Mouse (Mus musculus) forelimb bud, embryonic 11.5 days (tissue): ENCODE measurements around the gene Pomc.
A peak's percentile ranks its signal among the peaks of the same experiment; 100 is the strongest.
"Not testable (repeated sequence)": the region's sequence is repeated elsewhere in the genome, so short reads cannot be mapped to it uniquely, and the experiment has no call there.

Experiments used
- DNase-seq: peaks from one replicate; pipeline ENCODE4 v3.0.0-alpha.2; 2012; ENCODE audit warnings: low read depth, low spot score

Pomc gene

DNA sequence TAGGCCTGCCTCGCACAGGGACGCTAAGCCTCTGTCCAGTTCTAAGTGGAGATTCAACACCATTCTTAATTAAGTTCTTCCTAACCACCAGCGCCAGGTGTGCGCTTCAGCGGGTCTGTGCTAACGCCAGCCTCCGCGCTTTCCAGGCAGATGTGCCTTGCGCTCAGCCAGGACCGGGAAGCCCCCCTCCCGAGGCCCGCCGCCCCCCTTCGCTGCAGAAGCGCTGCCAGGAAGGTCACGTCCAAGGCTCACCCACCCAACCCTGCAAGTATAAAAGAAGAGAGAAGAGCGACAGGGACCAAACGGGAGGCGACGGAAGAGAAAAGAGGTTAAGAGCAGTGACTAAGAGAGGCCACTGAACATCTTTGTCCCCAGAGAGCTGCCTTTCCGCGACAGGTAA is at the start of gene Pomc:
Gene Pomc, plus strand, starts transcription at position 301 of the 400 bp plus-strand sequence.
- no peak for DNase-seq

- no peak for DNase-seq
Measured at GRCm38 (mm10) chr12:3905436-3905835, 49.3 kb upstream of the Pomc start.

DNA sequence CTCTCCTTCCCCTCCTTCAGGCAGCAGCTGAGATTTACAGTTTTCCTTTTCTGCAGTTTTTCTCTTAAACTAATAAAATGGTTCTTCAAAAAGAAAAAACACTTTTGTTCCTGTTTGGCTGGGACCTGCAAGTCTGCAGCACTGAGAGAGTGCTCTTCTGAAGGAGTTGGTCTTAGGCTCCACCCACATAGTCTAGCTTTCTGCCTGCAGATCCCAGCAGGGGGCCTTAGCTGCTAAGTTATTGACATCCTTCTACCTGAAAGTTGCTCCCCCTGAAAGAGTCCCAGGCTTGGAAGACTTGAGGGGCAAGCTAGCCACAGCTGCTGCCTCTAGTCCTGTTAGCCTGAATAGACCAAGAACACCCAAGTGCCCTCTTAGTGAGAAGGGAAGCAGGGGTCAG is 48.4 kb upstream of the Pomc start:
- no peak for DNase-seq

DNA sequence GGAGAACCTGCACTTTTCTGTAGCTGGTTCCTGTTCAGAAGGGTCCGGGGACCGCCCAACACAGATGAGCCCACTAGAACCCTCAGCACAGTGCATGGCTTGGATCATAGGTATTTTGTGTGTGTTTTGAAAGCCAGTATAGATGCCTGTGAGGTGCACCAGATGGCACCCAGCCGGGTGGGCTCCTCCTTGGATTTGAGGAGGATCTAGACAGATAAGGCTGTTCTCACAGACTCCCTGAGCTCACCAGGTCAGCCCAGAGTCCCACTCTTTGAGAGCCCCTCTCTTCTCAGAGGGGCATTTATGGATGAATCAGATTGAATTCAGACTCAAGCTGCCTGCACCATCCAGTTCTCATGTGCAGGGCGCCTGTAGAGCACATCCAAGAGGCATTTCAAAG is 47.7 kb upstream of the Pomc start:
- no peak for DNase-seq

GRCm38 (mm10) chr12:3907418-3907817 is 47.3 kb upstream of the Pomc start:
- no peak for DNase-seq

- DNase-seq, result no peak
Measured at GRCm38 (mm10) chr12:3910466-3911093, 44.2 kb upstream of the Pomc start.

DNA sequence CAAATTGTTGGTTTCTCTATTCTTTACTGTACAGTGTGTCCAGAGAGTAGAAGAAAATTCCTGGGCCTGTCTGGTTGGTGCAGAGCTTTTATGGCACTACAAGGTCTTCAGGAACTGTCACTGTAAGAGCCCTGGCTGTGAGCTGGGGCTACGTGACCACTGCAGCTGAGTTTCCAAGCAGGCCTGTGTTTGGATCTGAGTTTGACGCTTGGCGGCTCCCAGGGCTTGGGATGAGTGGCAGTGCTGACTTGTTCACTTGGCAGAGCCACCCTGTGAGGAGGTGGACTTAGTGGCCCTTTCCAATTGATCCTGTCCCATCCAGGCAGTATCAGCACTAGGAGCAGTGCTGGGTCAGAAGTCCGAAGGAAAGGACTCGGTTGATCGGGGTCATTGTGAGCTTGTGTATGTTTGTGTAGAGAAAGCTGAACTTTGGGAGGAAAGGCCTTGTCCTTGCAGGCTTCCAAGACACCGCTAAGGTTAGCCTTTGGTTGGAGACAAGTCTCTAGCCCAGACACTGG is 42.9 kb upstream of the Pomc start:
- no peak for DNase-seq

DNA sequence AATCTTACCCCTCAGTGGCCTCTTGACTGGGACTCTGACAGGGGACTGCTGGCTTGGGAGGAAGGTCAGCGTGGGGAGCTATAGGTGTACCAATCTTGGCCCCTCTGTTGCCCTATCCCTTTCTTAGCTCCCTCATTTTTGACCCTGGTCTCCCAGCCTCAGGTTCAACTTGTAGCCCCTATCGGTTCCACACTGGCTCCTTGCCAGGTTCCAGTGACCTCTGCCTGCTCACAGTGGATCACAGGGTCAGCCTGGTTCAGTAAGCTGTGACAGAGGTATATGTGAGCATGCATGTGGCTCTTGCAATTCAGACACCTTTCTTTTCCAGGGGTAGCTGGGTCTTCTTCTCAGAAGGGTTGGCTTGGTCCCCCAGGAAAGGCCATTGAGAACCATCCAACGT is 38.9 kb upstream of the Pomc start:
- no peak for DNase-seq

- no peak for DNase-seq
Measured at GRCm38 (mm10) chr12:3917668-3918341, 36.9 kb upstream of the Pomc start.

DNA sequence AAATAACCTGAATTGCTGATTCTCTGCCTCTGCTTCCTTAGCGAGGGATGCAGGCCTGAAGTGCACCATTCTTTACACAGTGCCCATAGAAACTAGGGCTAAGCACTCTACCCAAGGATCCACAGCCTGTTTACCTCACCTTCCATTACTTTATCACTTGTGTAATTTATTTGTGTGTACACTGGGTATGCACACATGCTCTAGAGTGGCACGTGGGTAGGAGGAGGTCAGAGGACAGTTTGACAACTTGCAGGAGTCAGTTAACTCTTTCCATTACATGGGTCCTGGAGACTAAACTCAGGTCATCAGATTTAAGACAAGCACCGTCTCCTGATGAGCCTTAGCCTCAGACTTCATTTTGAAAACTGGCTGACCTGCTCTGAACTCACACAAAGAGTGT is 36.2 kb upstream of the Pomc start:
- no peak for DNase-seq

DNA sequence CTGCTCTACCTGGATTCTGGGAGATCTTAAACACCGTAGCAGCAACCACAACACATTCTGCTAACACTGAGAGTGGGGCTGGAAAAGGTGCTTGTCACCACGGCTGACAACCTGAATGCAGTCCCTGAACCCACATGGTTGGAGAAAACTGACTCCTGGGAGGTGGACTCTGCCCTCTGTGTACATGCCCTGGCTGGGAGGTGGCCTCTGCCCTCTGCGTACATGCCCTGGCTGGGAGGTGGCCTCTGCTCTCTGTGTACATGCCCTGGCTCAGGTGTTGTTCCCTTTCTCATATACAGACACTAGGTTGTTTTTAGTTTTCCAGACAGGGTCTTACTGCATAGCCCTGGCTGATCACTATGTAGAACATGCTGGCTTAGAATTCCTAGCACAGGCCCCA is 35.3 kb upstream of the Pomc start:
- no peak for DNase-seq

- peak; percentile 62 for DNase-seq
Measured at GRCm38 (mm10) chr12:3926127-3926526, 28.6 kb upstream of the Pomc start.

DNA sequence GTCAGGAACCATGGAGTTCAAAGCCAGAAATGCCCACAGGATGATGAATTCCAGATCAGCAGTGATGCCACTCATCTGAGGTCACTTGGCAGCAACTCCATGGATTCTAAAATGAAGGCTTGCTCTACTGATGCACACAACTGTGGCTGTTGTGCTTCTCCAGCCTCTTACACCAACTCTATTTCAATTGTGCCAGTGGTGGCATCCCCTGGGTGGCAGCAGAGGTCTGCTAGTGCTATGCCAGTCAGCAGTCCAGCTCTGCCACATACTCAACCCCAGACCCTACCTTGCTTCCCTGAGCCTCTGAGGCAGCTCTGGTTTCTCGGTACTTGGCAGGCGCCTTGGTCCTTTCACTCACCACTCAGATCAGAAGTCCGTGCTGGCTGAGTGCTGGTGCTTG is 25.9 kb upstream of the Pomc start:
- no peak for DNase-seq

- DNase-seq, result not testable (repeated sequence)
Measured at GRCm38 (mm10) chr12:3930090-3930865, 24.5 kb upstream of the Pomc start.

- DNase-seq, result no peak
Measured at GRCm38 (mm10) chr12:3942026-3942425, 12.7 kb upstream of the Pomc start.

DNA sequence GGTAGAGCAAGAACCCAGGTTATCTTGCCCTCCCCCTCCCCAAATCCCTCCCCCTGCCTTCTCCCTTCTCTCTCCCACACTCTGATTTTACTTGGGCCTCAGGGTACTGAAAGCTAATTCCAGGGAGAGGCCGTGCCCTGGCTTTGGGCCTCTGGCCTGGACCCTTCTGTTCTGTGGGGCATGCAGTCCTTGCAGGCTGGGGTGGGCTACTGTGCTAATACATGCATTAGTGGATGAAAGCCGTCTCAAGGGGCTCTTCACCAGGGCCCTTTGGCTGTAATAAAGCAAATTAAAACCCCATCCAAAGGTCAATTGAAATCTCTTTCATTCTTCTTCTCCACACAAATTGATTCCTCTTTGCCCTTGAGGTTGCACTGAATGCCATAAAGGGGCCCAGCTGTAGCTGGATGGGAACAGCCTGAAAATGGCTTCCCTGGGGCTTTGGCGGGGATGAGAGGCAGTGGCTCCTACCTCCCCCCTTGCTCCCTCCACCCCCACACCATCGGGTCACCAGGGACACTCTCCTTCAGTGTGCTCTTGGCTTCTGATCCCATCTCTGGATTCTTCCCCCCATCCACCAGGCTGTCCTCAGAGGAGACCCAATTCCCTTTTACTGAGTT is 10.2 kb upstream of the Pomc start:
- no peak for DNase-seq

DNA sequence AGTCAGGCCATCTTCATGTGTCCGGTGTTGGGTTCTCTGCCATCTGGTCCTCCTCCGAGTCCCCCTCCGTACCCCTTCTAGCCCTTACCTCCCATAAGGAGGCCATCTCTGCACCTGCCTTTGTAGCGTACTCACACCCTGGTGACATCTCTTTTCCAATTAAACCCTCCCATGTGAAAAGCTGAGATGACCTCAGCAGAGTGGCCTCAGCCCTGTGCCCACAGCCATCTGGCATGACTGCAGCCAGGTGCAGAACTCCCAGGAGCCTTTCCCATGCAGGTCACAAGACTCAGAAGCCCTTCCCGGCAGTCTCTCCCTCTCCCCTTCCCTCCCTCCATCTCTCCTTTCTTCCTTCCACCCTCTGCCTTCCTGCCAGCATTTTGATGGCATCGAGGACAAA is 7.2 kb upstream of the Pomc start:
- DNase-seq, result no peak

DNA sequence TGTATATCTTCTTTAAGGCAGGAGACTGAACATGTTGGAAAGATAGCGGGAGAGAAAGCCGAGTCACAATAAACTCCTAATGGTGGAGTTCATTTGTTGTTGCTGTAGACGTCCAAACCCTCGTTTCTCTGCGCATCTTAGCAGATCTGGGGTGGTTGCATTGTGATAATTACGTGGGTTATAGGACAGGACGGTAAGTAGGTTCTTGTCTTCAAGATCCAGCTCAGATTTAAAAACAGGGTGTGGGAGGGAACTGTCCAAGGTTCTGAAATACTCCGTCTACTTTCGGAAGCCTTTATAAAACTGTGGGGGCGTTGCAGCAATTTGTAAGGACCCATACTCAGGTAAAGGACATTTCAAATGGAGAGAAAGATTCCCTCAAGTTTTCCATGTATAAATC is 620 bp downstream of the Pomc start:
- DNase-seq, result peak; percentile 78

DNA sequence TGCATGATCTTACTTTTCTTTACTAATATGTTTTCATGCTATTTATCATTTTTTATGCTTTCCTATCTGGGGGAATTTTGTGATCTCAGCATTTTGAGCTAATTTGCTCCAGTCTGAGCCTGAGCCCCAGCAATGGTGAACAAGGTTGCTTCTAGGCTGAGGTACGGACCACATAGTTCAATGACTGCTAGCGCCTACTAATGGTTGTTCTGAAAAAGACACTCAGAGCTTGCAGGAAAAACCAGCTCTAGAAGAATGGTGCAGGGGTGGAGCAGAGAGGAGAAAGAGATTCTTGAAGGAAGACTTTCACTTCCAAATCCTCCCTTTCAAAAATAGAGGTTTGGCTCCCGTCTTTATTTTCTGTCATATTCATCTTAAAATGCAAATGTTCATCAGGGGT is 1.6 kb downstream of the Pomc start:
- peak; percentile 23 for DNase-seq

GRCm38 (mm10) chr12:3959791-3960543 is 5.2 kb downstream of the Pomc start:
- DNase-seq, result peak; percentile 93

DNA sequence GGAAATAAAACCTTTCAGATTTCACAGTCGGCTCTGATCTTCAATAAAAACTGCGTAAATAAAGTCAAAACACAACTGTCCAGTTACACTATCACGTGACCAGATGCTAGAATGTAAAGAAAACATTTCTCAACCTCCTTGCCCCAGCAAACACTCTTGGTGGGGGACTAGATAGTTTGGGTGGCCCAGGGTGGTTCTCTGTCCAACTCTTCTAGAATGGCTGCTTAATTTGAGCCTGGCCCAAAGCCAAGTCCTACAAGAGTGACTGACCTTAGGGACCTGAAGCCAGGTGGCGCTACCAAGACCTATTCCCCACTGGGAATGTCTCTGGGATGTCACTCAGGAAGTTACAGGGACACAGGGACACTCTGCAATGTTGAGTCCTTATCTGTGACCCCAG is 5.8 kb downstream of the Pomc start:
- DNase-seq, result no peak
